Mouse (Mus musculus) kidney, embryonic 16.5 days (tissue): ENCODE measurements at regions not wholly inside any gene's neighbourhood (a gene's known extent, or its start where the extent isn't known, plus 50 kb on each side); places are given as distances from the start of the nearest gene placed in this dataset. TPM values are rescaled to one million over a fixed set of nuclear protein-coding genes. Genes with fewer than 3 reads are reported as not detected.

ENCODE experiments used
- ATAC-seq: fragments of 200-750 bp; cut with Nextera tagmentation; 2 replicates; pipeline ENCODE4 v1.8.0; 2017; ENCODE audit warnings: moderate TSS enrichment; ENCODE audit not compliant: low FRiP score, low TSS enrichment
- H3K27ac ChIP-seq: fragments of 300-500 bp; sonication (generic); 2 replicates; pipeline ENCODE4 v1.5.1; 2014; ENCODE audit warnings: low read length
- H3K27me3 ChIP-seq: fragments of 300-500 bp; sonication (generic); 2 replicates; pipeline ENCODE4 v1.6.1; 2014; ENCODE audit warnings: low read length, control low read depth, mixed read lengths; ENCODE audit not compliant: insufficient read depth
- H3K36me3 ChIP-seq: fragments of 300-500 bp; sonication (generic); 2 replicates; pipeline ENCODE4 v1.6.1; 2014; ENCODE audit warnings: low read length, control low read depth, mixed read lengths; ENCODE audit not compliant: insufficient read depth
- H3K4me1 ChIP-seq: fragments of 300-500 bp; sonication (generic); 2 replicates; pipeline ENCODE4 v1.6.1; 2014; ENCODE audit warnings: low read length, control low read depth, mixed read lengths; ENCODE audit not compliant: insufficient read depth
- H3K4me2 ChIP-seq: fragments of 300-500 bp; sonication (generic); replicated peaks from 2 replicates; pipeline ENCODE4 v1.6.1; 2014; ENCODE audit warnings: low read depth, low read length
- H3K4me3 ChIP-seq: fragments of 300-500 bp; sonication (generic); 2 replicates; pipeline ENCODE4 v1.5.1; 2014; ENCODE audit warnings: mild to moderate bottlenecking, low read length
- H3K9ac ChIP-seq: fragments of 300-500 bp; sonication (generic); replicated peaks from 2 replicates; pipeline ENCODE4 v1.6.1; 2014; ENCODE audit warnings: low read length
- H3K9me3 ChIP-seq: fragments of 300-500 bp; sonication (generic); 2 replicates; pipeline ENCODE4 v1.6.1; 2016; ENCODE audit warnings: low read length, control low read depth
- WGBS: fragments of 180-500 bp; shearing (Covaris S2); extraction: QIAGEN DNeasy Blood & Tissue Kit; methylation state at CpG from one replicate; pipeline ENCODE4 v1.1.7; 2014; 5-methylcytosine and 5-hydroxymethylcytosine counted together
- microRNA-seq: library from miRNA; unstranded; fragments of <30 nt; microRNA quantifications from one replicate; pipeline ENCODE4, GENCODE M21; 2016

DNA sequence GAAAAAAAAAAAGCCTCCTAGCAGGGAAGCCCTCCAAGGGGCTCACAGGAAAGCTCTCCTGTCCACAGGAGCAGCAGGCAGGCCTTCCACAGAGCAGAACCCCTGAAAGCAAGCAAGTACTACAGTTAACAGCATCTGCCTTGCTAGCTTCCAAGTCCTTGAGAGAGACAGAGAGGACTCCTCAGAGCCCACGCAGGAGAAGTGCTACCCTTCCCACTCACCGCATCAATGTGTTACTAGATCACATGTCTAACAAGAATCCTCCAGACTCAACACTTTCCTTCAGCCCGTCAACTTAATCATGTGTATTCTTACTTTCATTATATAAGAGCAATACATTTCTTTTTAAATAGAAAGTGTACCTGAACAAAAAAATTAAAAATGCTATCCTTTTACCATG is 99.9 kb downstream of the Klhl6 start:
- Histone ChIP-seq H3K27me3 (no peaks in the 10 kb centered on the region), H3K36me3 (no peaks in the 10 kb centered on the region), H3K4me1 (no peaks in the 10 kb centered on the region), H3K9ac (no peak overlapping the region), H3K27ac (no peak overlapping the region), H3K9me3 (0 out of 2 replicates have a peak, but pooled peaks cover 2% of the 10 kb centered on the region), H3K4me2 (no peak overlapping the region), H3K4me3 (no peak overlapping the region)
- ATAC-seq: no peak
- 91% methylated on average over 3 of the region's 3 CpGs for WGBS

DNA sequence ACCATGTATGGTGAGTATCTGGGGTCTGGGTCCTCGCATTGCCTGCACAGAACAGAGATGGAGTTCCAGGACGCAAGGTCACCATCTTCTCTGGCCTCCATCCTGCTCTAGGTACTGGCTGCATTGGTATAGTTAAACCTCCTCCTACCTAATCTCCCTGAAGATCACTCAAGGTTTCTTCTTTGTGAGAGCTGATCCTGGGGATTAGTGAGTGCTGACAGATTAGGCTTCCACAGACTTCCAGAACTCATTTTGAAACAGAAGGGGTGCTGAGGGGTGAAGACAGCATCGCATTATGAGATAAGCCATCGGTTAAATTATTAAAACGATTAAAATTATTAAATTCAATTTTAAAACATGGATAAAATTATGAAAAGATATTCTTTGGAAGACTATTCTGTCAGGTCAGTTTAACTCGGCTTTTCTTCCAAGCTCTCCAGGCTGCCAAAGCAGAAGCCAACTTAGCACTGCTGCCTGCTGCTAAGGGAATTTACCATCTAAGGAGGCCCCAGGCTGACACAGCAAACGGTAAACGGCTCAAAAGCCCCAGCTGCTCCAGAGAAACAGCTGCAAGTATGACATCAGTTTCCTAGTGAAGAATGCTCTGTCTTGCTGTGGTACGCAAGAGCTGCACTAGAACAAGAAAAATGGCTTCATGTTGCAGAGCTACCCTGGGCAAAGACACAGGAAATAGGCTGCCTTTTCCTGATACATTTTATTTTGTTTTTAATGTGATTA is 98.9 kb downstream of the Klhl6 start:
- no peak overlapping the region for H3K9ac ChIP-seq
- ATAC-seq: peak; percentile 70
- no peak overlapping the region for H3K4me3 ChIP-seq
- no peaks in the 10 kb centered on the region for H3K36me3 ChIP-seq
- H3K4me1 ChIP-seq: no peaks in the 10 kb centered on the region
- 58% methylated on average over 9 of the region's 9 CpGs for WGBS
- H3K9me3 ChIP-seq: 0 out of 2 replicates have a peak, but pooled peaks cover 2% of the 10 kb centered on the region
- H3K4me2 ChIP-seq: no peak overlapping the region
- H3K27me3 ChIP-seq: no peaks in the 10 kb centered on the region
- no peak overlapping the region for H3K27ac ChIP-seq

DNA sequence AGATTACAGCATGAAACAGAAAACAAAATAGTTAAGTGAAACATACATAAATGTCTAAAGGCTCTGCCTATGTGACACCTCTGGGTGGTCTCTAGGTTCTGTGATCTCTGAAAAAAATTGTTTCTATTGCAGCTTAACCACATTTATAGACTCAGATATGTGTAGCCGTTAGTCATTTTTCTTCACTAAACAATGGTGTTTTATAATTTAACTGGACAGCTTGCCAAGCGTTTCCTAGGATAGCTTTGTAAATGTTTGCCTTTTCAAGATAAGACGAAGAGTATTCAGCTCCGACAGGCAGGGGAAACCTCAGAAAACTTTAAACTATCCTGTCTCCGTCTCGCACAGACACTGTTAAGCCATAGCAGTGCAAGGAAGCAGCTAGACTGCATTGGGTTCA is 98.3 kb downstream of the Klhl6 start:
- Histone ChIP-seq H3K27me3 (no peaks in the 10 kb centered on the region), H3K9me3 (0 out of 2 replicates have a peak, but pooled peaks cover 2% of the 10 kb centered on the region), H3K9ac (no peak overlapping the region), H3K36me3 (no peaks in the 10 kb centered on the region), H3K4me2 (no peak overlapping the region), H3K4me3 (no peak overlapping the region), H3K4me1 (no peaks in the 10 kb centered on the region), H3K27ac (no peak overlapping the region; the same call in 1 of the 2 replicates)
- WGBS: 46% methylated on average over 6 of the region's 6 CpGs
- peak; percentile 42; the same call in 1 of the 2 replicates for ATAC-seq

GRCm38 (mm10) chr16:19886596-19886995 is 96.2 kb downstream of the Klhl6 start:
- Histone ChIP-seq H3K36me3 (no peaks in the 10 kb centered on the region), H3K4me3 (no peak overlapping the region), H3K4me1 (no peaks in the 10 kb centered on the region), H3K9me3 (0 out of 2 replicates have a peak, but pooled peaks cover 2% of the 10 kb centered on the region), H3K27me3 (no peaks in the 10 kb centered on the region), H3K4me2 (no peak overlapping the region), H3K27ac (no peak overlapping the region), H3K9ac (no peak overlapping the region)
- ATAC-seq: no peak

- no peak overlapping the region for H3K4me3 ChIP-seq
- no peak overlapping the region for H3K27ac ChIP-seq
Measured at GRCm38 (mm10) chr16:19889576-19889975, 93.3 kb downstream of the Klhl6 start.

GRCm38 (mm10) chr16:19891441-19891840 is 91.4 kb downstream of the Klhl6 start:
- no peak overlapping the region for H3K4me2 ChIP-seq
- WGBS: 80% methylated on average over 3 of the region's 3 CpGs
- H3K9me3 ChIP-seq: no peaks in the 10 kb centered on the region
- no peak overlapping the region for H3K4me3 ChIP-seq
- no peak overlapping the region for H3K9ac ChIP-seq
- no peaks in the 10 kb centered on the region for H3K4me1 ChIP-seq
- no peak for ATAC-seq
- no peak overlapping the region for H3K27ac ChIP-seq
- no peaks in the 10 kb centered on the region for H3K27me3 ChIP-seq
- no peaks in the 10 kb centered on the region for H3K36me3 ChIP-seq

More at GRCm38 (mm10) chr16:19889576-19889975, 93.3 kb downstream of the Klhl6 start:
- H3K9ac ChIP-seq: no peak overlapping the region
- H3K36me3 ChIP-seq: no peaks in the 10 kb centered on the region
- no peak overlapping the region for H3K4me2 ChIP-seq
- 0 out of 2 replicates have a peak, but pooled peaks cover 2% of the 10 kb centered on the region for H3K9me3 ChIP-seq
- WGBS: 13% methylated on average over 3 of the region's 3 CpGs
- no peaks in the 10 kb centered on the region for H3K27me3 ChIP-seq
- no peaks in the 10 kb centered on the region for H3K4me1 ChIP-seq
- ATAC-seq: no peak

DNA sequence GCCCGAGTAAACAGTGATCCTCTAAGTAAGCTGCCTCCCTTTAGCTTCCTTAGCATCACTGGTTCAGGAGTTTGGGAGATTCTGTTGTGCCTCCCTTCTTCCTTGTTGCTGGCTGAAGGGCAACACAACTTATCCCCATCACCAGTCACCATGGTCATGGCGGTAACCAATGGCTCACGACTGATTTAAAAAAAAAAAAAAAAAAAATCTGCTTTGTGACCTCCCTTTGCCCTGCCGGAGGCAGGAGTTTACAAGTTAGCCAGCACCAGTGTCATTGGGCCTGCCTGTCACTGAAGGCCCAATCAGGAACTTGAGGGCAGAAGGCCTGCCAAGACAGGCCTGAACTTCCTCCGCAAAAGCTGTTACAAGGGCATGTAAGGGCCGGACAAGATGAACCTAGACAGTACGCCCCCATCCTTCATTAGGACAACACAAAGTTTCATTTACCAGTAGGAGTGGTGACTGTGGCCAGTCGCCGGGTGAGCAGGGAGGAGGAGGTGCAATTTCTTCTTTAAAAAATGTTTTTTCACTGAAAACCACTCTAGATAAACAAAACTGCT is 88.3 kb downstream of the Klhl6 start:
- WGBS: 66% methylated on average over 9 of the region's 9 CpGs

More for the DNA sequence above, 88.3 kb downstream of the Klhl6 start:
- no peaks in the 10 kb centered on the region for H3K9me3 ChIP-seq
- H3K4me2 ChIP-seq: no peak overlapping the region
- H3K36me3 ChIP-seq: no peaks in the 10 kb centered on the region
- ATAC-seq: no peak
- H3K4me3 ChIP-seq: no peak overlapping the region
- no peak overlapping the region for H3K9ac ChIP-seq
- no peak overlapping the region for H3K27ac ChIP-seq
- no peaks in the 10 kb centered on the region for H3K27me3 ChIP-seq
- no peaks in the 10 kb centered on the region for H3K4me1 ChIP-seq

Small RNAs in the stretch of these regions (microRNA-seq; reads per million reads assigned to microRNA genes)
- gene Gm27883: not detected
